Mouse (Mus musculus) megakaryocyte, adult 5-6 weeks (primary cell): ENCODE measurements at regions not wholly inside any gene's neighbourhood (a gene's known extent, or its start where the extent isn't known, plus 50 kb on each side); places are given as distances from the start of the nearest gene placed in this dataset.
A peak's percentile ranks its signal among the peaks of the same experiment; 100 is the strongest.

ENCODE experiments used
- ATAC-seq: 2 replicates; pipeline ENCODE4 v1.8.0; 2016; ENCODE audit warnings: mild to moderate bottlenecking, inconsistent platforms; ENCODE audit not compliant: poor library complexity, severe bottlenecking

GRCm38 (mm10) chr9:89532435-89532834, 90.5 kb downstream of the Minar1 start:
- no peak for ATAC-seq

GRCm38 (mm10) chr9:89524137-89524536, 98.8 kb downstream of the Minar1 start:
- ATAC-seq = no peak

- ATAC-seq = no peak
Observed at GRCm38 (mm10) chr9:89523705-89524104, 99.2 kb downstream of the Minar1 start.

- ATAC-seq = no peak; the same call in 1 of the 2 replicates
Observed at GRCm38 (mm10) chr9:89508407-89509101, 114.4 kb downstream of the Minar1 start.

- no peak for ATAC-seq
Observed at GRCm38 (mm10) chr9:89502083-89502482, 120.8 kb downstream of the Minar1 start.

- ATAC-seq = no peak
Observed at GRCm38 (mm10) chr9:89497399-89497749, 125.6 kb downstream of the Minar1 start.

- no peak for ATAC-seq
Observed at GRCm38 (mm10) chr9:89496729-89497398, 126.1 kb downstream of the Minar1 start.

GRCm38 (mm10) chr9:89487601-89488000, 135.3 kb downstream of the Minar1 start:
- ATAC-seq = no peak

- ATAC-seq = no peak
Observed at GRCm38 (mm10) chr9:89479406-89479805, 143.5 kb downstream of the Minar1 start.

- peak; percentile 91 for ATAC-seq
Observed at GRCm38 (mm10) chr9:89461190-89461589, 161.7 kb downstream of the Minar1 start.

- no peak for ATAC-seq
Observed at GRCm38 (mm10) chr9:89456666-89457065, 166.3 kb downstream of the Minar1 start.

GRCm38 (mm10) chr9:89449656-89450055, 173.3 kb downstream of the Minar1 start:
- no peak for ATAC-seq
